Mouse (Mus musculus): Measurements from ENCODE around the gene Kdelr3.
A peak's percentile ranks its signal among the peaks of the same experiment; 100 is the strongest.

Gene Kdelr3

GRCm38 (mm10) chr15:79516171-79517096 is at the start of gene Kdelr3:
TSS of gene Kdelr3 (plus strand) at chr15:79516411.
- peak; percentile 76 for DNase-seq (ENCODE audit: low spot score)

- DNase-seq (ENCODE audit: low spot score), result peak; percentile 87
Measured at GRCm38 (mm10) chr15:79466601-79467286, 49.5 kb upstream of the Kdelr3 start.

- DNase-seq (ENCODE audit: low spot score), result no peak
Measured at GRCm38 (mm10) chr15:79469577-79469976, 46.6 kb upstream of the Kdelr3 start.

GRCm38 (mm10) chr15:79470583-79470982 is 45.6 kb upstream of the Kdelr3 start:
- peak; percentile 4 for DNase-seq (ENCODE audit: low spot score)

- no peak for DNase-seq (ENCODE audit: low spot score)
Measured at GRCm38 (mm10) chr15:79471095-79471494, 45.1 kb upstream of the Kdelr3 start.

DNA sequence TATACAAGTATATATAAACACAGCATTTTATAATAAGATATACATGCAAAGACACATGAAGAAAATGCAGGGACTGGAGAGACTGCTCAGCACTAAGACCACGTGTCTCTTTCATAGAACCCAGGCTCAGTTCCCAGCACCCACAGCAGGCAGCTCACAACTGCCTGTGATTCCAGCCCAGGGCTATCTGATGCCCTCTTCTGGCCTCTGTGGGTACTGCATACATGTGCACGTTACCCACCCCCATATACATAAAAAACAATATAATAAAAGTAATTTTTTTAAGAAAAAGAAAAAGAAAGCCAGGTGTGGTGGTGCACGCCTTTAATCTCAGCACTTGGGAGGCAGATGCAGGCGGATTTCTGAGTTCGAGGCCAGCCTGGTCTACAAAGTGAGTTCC is 43.2 kb upstream of the Kdelr3 start:
- DNase-seq (ENCODE audit: low spot score), result no peak

GRCm38 (mm10) chr15:79473638-79474355 is 42.4 kb upstream of the Kdelr3 start:
- no peak for DNase-seq (ENCODE audit: low spot score)

GRCm38 (mm10) chr15:79477227-79477626 is 39.0 kb upstream of the Kdelr3 start:
- no peak for DNase-seq (ENCODE audit: low spot score)

DNA sequence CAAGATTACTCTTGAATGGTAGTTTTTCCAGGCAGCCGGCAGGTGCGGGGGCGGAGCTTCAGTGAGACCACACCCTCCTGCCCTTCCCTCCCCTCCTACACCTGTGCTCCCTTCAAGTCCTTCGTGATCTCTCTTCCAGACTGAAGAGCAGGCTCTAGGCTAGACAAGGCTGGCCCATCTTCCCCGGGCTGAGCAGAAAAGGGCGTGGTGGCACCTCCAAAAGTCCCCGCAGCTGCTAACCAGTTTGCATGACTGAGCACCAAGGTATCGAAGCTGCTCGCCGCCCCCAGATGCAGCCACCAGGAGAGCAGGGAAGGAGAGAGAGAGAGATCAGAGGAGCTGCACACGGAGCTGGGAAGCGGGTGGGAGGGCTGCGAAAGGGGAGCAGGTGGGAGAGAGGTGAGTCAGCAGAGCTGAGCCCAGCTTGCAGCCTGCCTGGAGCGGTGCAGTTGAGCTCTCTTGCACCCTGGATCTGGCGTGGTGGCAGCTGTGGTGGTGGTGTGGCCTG is 35.0 kb upstream of the Kdelr3 start:
- no peak for DNase-seq (ENCODE audit: low spot score)

- DNase-seq (ENCODE audit: low spot score), result no peak
Measured at GRCm38 (mm10) chr15:79489463-79489862, 26.7 kb upstream of the Kdelr3 start.

- DNase-seq (ENCODE audit: low spot score), result no peak
Measured at GRCm38 (mm10) chr15:79493527-79493926, 22.7 kb upstream of the Kdelr3 start.

DNA sequence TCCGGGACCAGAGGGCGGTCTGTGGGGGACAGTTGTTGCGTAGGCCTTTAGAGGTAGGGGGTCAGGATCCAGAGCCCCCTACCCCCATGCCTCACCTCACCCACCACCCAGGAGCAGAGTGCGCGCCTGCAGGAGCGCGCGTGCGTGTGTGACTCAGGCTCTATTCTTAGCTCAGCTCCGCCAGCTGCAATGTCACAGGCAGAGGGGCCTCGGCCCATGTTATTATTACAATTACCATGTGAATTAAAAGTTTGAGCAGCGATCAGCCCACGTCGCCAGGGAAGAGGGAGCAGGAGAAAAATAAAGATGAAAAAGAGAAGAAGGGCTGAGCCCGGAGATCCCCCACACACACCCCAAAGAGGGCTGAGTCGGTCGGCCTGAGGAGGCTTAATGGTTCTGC is 16.1 kb upstream of the Kdelr3 start:
- no peak for DNase-seq (ENCODE audit: low spot score)

DNA sequence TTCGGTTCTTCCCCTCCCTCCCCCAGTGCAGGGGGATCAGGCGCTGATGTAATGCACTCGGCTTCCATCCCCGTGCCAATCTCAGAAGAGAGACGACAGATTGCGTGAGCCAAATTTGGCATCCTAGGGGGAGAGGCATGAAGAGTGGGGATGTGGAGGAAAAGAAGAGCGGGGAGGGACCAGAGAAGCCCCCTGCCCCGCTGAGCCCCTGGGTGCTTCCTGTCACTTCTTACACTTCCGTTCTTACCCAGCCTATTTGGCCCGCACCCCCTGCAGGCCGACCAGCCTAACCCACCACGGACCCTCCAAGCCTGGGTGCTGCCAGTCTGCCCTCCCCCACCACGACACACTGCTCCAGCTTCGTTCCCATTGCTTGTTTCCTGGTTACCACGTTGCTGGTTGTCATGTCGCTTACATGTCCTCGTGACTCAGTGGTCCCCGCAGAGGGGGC is 13.3 kb upstream of the Kdelr3 start:
- DNase-seq (ENCODE audit: low spot score), result no peak

DNA sequence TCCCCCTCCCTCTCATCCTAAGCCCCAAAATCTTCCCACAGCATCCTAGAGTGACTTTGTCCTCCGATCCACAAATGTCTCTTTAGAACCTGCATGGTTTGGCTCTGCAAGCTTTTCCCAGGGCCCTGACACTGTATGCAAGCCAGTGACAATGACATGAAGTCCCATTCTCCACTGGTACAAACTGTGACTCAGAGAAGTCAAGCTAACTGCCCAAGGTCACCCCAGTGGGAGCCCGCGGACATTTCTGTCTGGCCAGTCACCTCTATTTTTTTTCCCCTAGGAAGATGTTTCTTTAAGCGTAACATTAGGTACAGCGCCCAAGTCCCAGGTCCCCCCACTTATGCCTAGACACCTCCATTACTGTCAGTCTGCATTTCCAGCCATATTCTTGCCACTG is 12.8 kb upstream of the Kdelr3 start:
- no peak for DNase-seq (ENCODE audit: low spot score)

DNA sequence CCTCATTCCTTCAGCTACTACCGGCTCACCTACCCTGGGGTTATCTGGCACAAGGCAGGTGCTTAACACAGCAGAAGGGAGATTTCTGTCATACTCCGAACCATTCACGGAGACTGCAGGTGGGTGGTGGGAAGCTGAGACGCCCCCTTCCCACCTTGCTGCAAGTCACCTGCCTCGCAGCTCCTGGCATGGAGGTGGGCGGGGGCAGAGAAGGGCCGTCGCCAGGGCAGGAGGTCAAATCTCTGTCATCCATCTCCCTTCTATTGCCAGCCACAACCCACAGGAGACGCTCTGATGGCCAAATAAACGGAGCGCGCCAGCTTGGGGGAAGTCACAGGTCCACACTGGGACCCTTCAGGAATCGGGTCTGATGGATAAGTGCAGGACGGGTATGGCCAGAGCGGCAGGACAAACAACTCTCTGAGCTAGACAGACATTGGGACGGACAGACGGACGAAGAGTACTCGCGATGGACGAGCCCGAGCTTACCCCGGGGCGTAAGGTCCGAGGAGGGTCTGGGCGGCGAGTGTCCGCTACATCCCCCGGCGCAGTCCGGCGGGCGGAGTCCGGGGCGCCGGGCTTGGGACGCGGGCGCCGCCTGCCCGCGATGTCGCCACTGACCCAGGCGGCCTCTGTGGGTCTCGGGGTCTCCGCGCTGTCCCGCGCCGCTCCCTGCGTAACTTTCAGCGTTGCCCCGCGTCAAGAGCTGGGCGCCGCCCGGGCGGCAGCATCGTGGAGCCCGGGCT is 11.3 kb upstream of the Kdelr3 start, which contains the start of gene Kcnj4:
Gene Kcnj4, minus strand, starts transcription at position 535 of the 746 bp plus-strand sequence.
- no peak for DNase-seq (ENCODE audit: low spot score)

- peak; percentile 35 for DNase-seq (ENCODE audit: low spot score)
Measured at GRCm38 (mm10) chr15:79505616-79506283, 10.5 kb upstream of the Kdelr3 start.

- DNase-seq (ENCODE audit: low spot score), result no peak
Measured at GRCm38 (mm10) chr15:79506460-79506859, 9.8 kb upstream of the Kdelr3 start.

DNA sequence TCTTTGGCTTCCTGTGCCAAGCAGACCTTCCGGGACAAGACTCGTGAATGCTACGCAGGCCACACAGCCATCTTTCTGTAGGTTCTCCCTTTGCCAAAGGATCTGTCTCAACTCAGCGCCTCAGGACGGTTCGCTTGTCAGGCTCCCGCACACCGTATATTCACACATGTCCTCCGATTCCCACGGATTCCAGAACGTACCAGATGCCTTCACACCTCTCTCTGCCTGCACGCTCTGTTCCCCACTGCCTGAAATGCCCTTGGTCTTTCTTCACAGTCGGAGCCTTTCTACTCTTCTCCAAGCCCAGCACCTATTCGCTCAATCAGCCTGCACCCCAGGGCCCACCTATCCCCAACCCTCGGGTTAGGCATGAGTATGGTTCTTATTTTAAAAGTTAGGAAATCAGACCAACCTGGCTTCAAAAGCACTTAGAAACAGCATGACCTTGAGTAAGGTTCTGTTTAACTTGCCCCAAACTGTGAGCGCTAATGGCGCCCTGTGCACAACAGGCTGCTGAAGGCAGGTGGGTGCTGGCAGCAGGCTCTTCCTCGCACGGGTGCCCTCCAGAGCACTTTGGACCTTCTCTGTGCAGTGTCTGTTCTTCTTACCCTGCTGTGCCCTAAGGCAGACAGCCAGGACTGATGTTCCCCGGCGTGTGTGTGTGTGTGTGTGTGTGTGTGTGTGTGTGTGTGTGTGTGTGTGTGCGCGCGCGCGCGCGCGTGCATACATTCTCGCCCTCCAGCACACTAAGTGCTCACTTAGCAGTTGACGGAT is 9.0 kb upstream of the Kdelr3 start:
- DNase-seq (ENCODE audit: low spot score), result no peak

GRCm38 (mm10) chr15:79509998-79510397 is 6.2 kb upstream of the Kdelr3 start:
- no peak for DNase-seq (ENCODE audit: low spot score)

- DNase-seq (ENCODE audit: low spot score), result no peak
Measured at GRCm38 (mm10) chr15:79510425-79510824, 5.8 kb upstream of the Kdelr3 start.
